Mouse (Mus musculus): Measurements from ENCODE around the gene Rapsn.
A peak's percentile ranks its signal among the peaks of the same experiment; 100 is the strongest.
"Not testable (repeated sequence)": the region's sequence is repeated elsewhere in the genome, so short reads cannot be mapped to it uniquely, and the experiment has no call there.

Rapsn gene

DNA sequence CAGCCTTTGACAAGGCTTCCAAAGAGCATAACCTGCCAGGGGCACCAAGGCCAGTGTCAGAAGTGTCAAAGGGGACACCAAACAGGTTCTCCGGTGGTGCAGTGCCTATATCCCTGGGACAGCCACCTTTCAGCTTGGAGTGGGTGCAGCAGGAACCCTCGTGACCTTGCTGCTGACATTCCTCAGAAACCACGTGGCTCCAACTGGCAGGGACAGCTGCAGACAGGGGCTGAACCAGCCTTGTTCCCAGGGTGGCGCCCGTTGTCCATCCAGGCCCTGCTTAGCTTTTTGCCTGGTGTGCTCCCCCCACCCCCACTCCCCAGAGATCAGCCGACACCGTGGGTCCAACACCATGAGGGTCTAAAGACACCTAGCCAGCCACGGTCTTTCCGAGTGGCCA is at the start of gene Rapsn:
Gene Rapsn, plus strand, starts transcription at position 236 of the 400 bp plus-strand sequence.
- DNase-seq, result no peak

- no peak for DNase-seq
Observed at GRCm38 (mm10) chr2:90986055-90986454, 49.4 kb upstream of the Rapsn start.

DNA sequence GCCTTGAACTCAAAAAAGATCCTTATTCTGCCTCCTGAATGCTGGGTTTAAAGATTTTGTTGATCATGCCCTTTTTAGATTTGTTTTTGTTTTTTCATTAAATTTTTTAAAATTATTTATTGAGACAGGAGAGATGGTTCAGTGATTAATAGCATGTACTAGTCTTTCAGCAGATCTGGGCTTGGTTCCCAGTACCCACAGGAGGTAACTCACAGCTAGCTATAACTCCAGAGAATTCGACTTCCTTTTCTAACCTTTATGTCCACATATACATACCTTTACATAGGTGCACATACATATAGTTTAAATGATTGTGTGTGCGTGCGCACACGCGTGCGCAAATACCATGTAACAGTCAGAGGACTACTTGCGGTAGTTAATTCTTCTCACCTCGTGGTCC is 26.9 kb upstream of the Rapsn start:
- no peak for DNase-seq

DNA sequence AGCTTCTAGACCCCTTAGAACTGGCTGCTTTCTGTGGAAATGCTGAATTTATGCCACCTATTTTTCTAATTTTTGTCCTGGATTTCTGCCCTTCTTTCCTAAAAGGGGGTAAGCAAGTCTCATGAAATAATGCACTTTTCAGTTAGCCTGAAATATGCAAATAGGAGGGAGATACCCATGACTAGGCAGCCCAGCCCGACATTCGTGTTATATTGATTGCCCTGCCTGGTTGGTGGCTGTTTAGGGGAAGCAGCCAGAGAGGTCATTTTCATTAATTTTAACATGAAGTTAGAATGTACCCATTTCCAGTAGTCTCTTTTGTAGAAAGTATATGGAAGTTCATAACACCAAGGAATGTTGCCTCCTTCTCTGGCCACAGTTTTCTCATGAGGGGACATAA is 21.5 kb upstream of the Rapsn start:
- no peak for DNase-seq

- DNase-seq, result no peak
Observed at GRCm38 (mm10) chr2:91015386-91015785, 20.0 kb upstream of the Rapsn start.

DNA sequence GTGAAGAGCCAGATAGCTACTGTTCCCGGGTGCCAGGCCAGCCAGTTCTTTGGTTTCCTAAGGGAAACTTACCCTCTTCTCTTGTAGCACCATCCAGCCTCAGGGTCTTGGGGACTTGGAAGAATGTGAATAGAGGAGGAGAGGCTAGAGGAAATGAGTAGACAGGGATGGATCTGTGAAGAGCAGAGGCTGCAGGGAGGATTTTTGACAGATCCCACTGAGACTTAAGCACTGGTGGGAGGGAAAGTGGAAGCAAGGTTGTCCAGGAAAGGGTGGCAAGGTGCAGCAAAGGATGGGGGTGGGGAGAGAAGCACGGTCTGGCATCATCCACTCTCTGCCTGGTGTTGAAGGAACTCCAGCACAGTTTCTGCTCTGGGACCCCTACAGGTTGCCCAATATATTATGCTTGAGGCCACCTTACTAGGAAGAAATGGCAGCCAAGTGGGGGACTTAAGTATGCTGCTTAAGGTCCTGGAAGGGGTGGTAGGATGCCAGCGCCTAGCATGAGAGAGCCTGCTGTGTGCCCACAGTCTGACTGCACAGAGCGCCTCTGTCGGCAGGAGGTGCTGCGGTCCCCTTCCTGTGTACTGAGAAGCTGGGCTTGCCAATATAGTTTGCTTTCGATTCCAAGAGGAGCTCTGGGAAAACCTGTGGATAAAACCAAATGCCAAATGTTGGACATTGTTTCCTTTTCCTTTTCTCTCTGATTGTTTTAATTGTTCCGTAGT is 17.2 kb upstream of the Rapsn start:
- DNase-seq, result no peak

DNA sequence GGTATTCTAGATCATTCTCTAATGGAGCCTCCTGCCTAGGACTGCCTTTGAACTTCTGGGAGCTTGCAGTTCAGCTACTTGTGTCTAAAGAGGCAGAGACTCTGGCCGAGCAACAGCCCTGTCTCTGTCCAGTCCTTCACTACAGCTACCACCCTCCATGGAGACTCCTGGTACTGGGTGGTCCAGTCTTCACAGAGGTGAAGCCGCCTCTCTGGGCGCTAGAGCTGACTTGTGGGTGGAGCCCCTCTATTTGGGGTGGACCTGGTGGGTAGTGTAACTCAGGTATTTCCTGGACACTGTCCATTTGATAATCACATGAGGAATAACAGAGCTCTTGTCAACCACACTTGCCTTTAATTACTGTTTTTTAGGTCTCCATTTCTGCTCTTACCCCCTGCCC is 15.5 kb upstream of the Rapsn start:
- DNase-seq, result no peak

DNA sequence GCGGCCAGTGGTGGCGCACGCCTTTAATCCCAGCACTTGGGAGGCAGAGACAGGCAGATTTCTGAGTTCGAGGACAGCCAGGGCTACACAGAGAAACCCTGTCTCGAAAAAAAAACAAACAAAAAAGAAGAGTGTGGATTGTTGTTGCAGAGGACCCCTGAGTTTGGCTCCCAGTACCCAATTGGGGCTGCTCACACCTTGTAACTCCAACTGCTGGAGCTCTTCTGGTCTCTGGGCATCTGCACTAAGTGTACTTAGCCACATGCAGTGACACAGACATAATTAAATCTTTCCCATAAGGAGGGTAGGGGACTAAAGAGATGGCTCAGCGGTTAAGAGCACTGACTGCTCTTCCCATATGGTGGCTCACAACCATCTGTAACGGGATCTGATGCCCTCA is 13.2 kb upstream of the Rapsn start:
- DNase-seq, result not testable (repeated sequence)

- DNase-seq, result no peak
Observed at GRCm38 (mm10) chr2:91023131-91023530, 12.3 kb upstream of the Rapsn start.

GRCm38 (mm10) chr2:91023956-91024355 is 11.5 kb upstream of the Rapsn start:
- DNase-seq, result peak; percentile 43

- DNase-seq, result no peak
Observed at GRCm38 (mm10) chr2:91025081-91025516, 10.3 kb upstream of the Rapsn start.

GRCm38 (mm10) chr2:91026491-91026890 is 8.9 kb upstream of the Rapsn start:
- peak; percentile 61 for DNase-seq

GRCm38 (mm10) chr2:91027391-91028214 is 7.8 kb upstream of the Rapsn start:
- DNase-seq, result peak; percentile 64

DNA sequence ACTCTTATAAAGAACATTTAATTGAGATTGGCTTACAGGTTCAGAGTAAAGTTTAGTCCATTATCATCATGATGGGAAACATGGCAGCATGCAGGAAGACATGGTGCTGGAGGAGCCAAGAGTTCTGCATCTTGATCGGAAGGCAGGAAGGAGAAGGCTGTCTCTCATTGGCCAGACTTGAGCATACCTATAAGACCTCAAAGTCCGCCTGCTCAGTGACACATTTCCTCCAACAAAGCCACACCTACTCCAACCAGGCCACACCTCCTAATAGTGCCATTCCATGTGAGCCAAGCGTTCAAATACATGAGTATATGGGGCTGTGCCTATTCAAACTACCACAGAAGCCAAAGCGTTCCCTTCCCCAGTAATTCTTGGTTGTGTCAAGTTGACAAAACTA is 4.2 kb upstream of the Rapsn start:
- DNase-seq, result no peak

DNA sequence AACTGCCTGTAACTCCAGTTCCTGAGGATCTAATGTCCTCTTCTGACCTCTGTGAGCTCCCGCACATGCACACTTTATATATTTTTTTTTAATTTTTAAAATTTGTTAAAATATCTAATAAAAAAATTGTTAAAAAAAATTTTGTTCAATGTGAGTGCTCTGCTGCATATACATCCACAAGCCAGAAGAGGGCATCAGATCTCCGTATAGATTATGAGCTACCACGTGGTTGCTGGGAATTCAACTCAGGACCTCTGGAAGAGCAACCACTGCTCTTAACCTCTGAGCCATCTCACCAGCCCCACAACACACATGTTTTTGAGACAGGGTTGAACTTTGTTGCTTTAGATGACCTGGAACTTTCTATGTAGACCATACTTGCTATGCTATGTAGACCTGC is 2.4 kb upstream of the Rapsn start:
- DNase-seq, result no peak

DNA sequence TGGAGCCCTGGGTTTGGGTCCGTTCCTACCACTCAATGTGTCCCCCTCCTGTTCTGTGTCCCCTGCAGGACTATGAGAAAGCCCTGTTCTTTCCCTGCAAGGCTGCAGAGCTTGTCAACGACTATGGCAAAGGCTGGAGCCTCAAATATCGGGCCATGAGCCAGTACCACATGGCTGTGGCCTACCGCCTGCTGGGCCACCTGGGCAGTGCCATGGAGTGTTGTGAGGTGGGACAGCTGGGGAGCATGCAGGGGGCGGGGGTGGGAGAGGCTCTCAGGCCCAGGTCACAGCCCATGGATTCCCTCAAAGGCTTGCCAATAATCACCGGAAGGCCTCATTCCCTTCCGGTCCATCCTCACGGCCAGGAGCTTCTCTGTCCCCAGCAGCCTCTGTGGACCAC is 6.4 kb downstream of the Rapsn start:
- no peak for DNase-seq

- no peak for DNase-seq
Observed at GRCm38 (mm10) chr2:91042651-91043398, 7.4 kb downstream of the Rapsn start.

- DNase-seq, result no peak
Observed at GRCm38 (mm10) chr2:91044727-91045126, 9.3 kb downstream of the Rapsn start.

GRCm38 (mm10) chr2:91045805-91046204 is 10.4 kb downstream of the Rapsn start:
- not testable (repeated sequence) for DNase-seq

GRCm38 (mm10) chr2:91047359-91047758 is 11.9 kb downstream of the Rapsn start:
- no peak for DNase-seq

- no peak for DNase-seq
Observed at GRCm38 (mm10) chr2:91051917-91052316, 16.5 kb downstream of the Rapsn start.

GRCm38 (mm10) chr2:91052752-91053151 is 17.3 kb downstream of the Rapsn start:
- no peak for DNase-seq

- DNase-seq, result no peak
Observed at GRCm38 (mm10) chr2:91053181-91053933, 17.9 kb downstream of the Rapsn start.
